Mouse (Mus musculus): ENCODE results near the gene Cldn18.

Cldn18 gene

GRCm38 (mm10) chr9:99717134-99717533, at the start of gene Cldn18:
Gene Cldn18, minus strand, starts transcription at chr9:99717267.
- no peak for DNase-seq (ENCODE audit: low read depth, low spot score)

GRCm38 (mm10) chr9:99763530-99763929, 46.5 kb upstream of the Cldn18 start:
- DNase-seq (ENCODE audit: low read depth, low spot score) = no peak

GRCm38 (mm10) chr9:99750272-99750671, 33.2 kb upstream of the Cldn18 start:
- DNase-seq (ENCODE audit: low read depth, low spot score) = no peak

- DNase-seq (ENCODE audit: low read depth, low spot score) = no peak
These were observed 31.2 kb upstream of the Cldn18 start for GRCm38 (mm10) chr9:99748279-99748678.

- DNase-seq (ENCODE audit: low read depth, low spot score) = no peak
These were observed 30.7 kb upstream of the Cldn18 start for GRCm38 (mm10) chr9:99747731-99748130.

- no peak for DNase-seq (ENCODE audit: low read depth, low spot score)
These were observed 27.5 kb upstream of the Cldn18 start for GRCm38 (mm10) chr9:99744548-99744947.

GRCm38 (mm10) chr9:99729943-99730646, 13.0 kb upstream of the Cldn18 start:
- DNase-seq (ENCODE audit: low read depth, low spot score) = peak; percentile 13

GRCm38 (mm10) chr9:99727819-99728218, 10.8 kb upstream of the Cldn18 start:
- no peak for DNase-seq (ENCODE audit: low read depth, low spot score)

- DNase-seq (ENCODE audit: low read depth, low spot score) = no peak
These were observed 8.2 kb upstream of the Cldn18 start for GRCm38 (mm10) chr9:99725278-99725677.

- no peak for DNase-seq (ENCODE audit: low read depth, low spot score)
These were observed 2.9 kb upstream of the Cldn18 start for GRCm38 (mm10) chr9:99720011-99720410.

- DNase-seq (ENCODE audit: low read depth, low spot score) = no peak
These were observed 6.8 kb downstream of the Cldn18 start for GRCm38 (mm10) chr9:99710297-99710696.

- no peak for DNase-seq (ENCODE audit: low read depth, low spot score)
These were observed 7.3 kb downstream of the Cldn18 start for GRCm38 (mm10) chr9:99709588-99710248.

- DNase-seq (ENCODE audit: low read depth, low spot score) = no peak
These were observed 9.5 kb downstream of the Cldn18 start for GRCm38 (mm10) chr9:99707425-99708126.

- DNase-seq (ENCODE audit: low read depth, low spot score) = no peak
These were observed 10.8 kb downstream of the Cldn18 start for GRCm38 (mm10) chr9:99706264-99706663.

GRCm38 (mm10) chr9:99703711-99704110, 13.4 kb downstream of the Cldn18 start:
- DNase-seq (ENCODE audit: low read depth, low spot score) = no peak

GRCm38 (mm10) chr9:99702215-99702614, 14.9 kb downstream of the Cldn18 start:
- DNase-seq (ENCODE audit: low read depth, low spot score) = no peak

GRCm38 (mm10) chr9:99701187-99701586, 15.9 kb downstream of the Cldn18 start:
- no peak for DNase-seq (ENCODE audit: low read depth, low spot score)

- DNase-seq (ENCODE audit: low read depth, low spot score) = no peak
These were observed 17.2 kb downstream of the Cldn18 start for GRCm38 (mm10) chr9:99699752-99700389.

- no peak for DNase-seq (ENCODE audit: low read depth, low spot score)
These were observed 22.1 kb downstream of the Cldn18 start for GRCm38 (mm10) chr9:99694961-99695360.

GRCm38 (mm10) chr9:99690386-99690785, 26.7 kb downstream of the Cldn18 start:
- no peak for DNase-seq (ENCODE audit: low read depth, low spot score)

- no peak for DNase-seq (ENCODE audit: low read depth, low spot score)
These were observed 27.3 kb downstream of the Cldn18 start for GRCm38 (mm10) chr9:99689796-99690195.
